14 mouse cellular contexts compared by ENCODE assay signal in genomic region chr12:74745051-74745450, GRCm38 (mm10).
"Had no signal": no experiment of that assay in that cellular context is flagged by ENCODE, and none has a peak within 500 bp of the region (broad histone marks: within the 10 kb centered on the region; RNA-seq: fewer than 3 reads in every experiment).

No protein-coding gene starts in this region.

- H3K9ac ChIP-seq: kidney, embryonic 15.5 days; limb, embryonic 13.5 days; liver, embryonic 14.5 days; midbrain, embryonic 12.5 days; neural tube, embryonic 13.5 days; stomach, embryonic 15.5 days had no signal

- H3K9me3 ChIP-seq: kidney, embryonic 15.5 days; limb, embryonic 13.5 days; midbrain, embryonic 12.5 days; neural tube, embryonic 13.5 days; stomach, embryonic 15.5 days had no signal

- H3K36me3 ChIP-seq: kidney, embryonic 15.5 days; limb, embryonic 13.5 days; midbrain, embryonic 12.5 days; neural tube, embryonic 13.5 days; stomach, embryonic 15.5 days had no signal

- H3K27ac ChIP-seq: kidney, embryonic 15.5 days; limb, embryonic 13.5 days; liver, embryonic 14.5 days; midbrain, embryonic 12.5 days; neural tube, embryonic 13.5 days; stomach, embryonic 15.5 days had no signal

- ATAC-seq: intestine, embryonic 16.5 days; midbrain, embryonic 16.5 days had no signal

- H3K4me3 ChIP-seq: kidney, embryonic 15.5 days; limb, embryonic 13.5 days; midbrain, embryonic 12.5 days; neural tube, embryonic 13.5 days; stomach, embryonic 15.5 days had no signal

- H3K27me3 ChIP-seq: kidney, embryonic 15.5 days; midbrain, embryonic 12.5 days; neural tube, embryonic 13.5 days; stomach, embryonic 15.5 days had no signal

- H3K4me1 ChIP-seq: kidney, embryonic 15.5 days; midbrain, embryonic 12.5 days; neural tube, embryonic 13.5 days; stomach, embryonic 15.5 days had no signal

- H3K4me2 ChIP-seq: kidney, embryonic 15.5 days; limb, embryonic 13.5 days; midbrain, embryonic 12.5 days; neural tube, embryonic 13.5 days; stomach, embryonic 15.5 days had no signal

- DNase-seq: kidney, adult 2 months; kidney, postnatal 14 days; layer of hippocampus, postnatal 36 days; lung, adult 18-20 months; spleen, adult 18-20 months; thymus, postnatal 36 days had no signal
